Mouse (Mus musculus): ENCODE measurements at regions not wholly inside any gene's neighbourhood (a gene's known extent, or its start where the extent isn't known, plus 50 kb on each side); places are given as distances from the start of the nearest gene placed in this dataset.
"Not testable (repeated sequence)": the region's sequence is repeated elsewhere in the genome, so short reads cannot be mapped to it uniquely, and the experiment has no call there.

DNA sequence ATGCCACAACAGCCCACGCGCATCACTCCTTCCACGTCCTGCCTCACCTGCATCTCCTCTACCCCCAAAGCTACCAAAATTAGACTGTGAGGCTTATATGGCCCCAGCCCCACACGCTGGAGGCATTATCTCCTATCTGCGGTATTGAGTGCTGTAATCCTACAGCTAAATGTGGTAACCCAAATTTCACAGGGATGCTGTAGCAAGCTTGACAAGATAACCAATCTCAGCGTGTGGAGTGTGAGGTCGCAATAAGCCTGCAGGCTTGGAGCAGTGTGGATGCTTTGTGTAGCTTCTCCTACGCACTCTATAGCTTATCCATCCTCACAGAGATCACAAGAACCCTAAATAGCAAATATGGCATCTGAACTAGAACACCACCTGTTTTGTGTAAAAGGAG is 251.2 kb upstream of the Kcnh8 start:
- DNase-seq (ENCODE audit: low spot score) = no peak

GRCm38 (mm10) chr17:52350696-52351095 is 251.8 kb upstream of the Kcnh8 start:
- DNase-seq (ENCODE audit: low spot score) = no peak

GRCm38 (mm10) chr17:52349872-52350271 is 252.6 kb upstream of the Kcnh8 start:
- DNase-seq (ENCODE audit: low spot score) = no peak

- no peak for DNase-seq (ENCODE audit: low spot score)
These were observed 253.9 kb upstream of the Kcnh8 start for GRCm38 (mm10) chr17:52348481-52349083.

GRCm38 (mm10) chr17:52320586-52320985 is 281.9 kb upstream of the Kcnh8 start:
- DNase-seq (ENCODE audit: low spot score) = no peak

DNA sequence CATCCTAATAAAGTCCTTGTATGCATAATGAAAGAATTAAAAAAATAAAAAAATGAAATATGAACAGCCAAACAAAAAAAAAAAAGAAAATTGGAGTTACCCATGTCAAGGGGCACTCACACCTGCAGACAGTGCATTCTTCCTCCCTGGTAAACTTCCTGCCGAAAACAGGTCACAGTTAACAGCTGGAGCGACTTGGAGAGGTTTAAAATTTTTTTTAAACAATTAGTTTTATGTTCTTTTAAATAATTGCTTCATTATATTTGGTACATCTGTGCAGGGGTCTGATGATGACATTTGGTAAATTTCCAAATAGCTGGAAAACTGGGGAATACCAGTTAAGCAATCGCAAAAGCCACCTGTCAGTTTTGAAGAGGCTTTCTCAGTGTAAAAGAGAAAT is 285.5 kb upstream of the Kcnh8 start:
- DNase-seq (ENCODE audit: low spot score) = no peak

DNA sequence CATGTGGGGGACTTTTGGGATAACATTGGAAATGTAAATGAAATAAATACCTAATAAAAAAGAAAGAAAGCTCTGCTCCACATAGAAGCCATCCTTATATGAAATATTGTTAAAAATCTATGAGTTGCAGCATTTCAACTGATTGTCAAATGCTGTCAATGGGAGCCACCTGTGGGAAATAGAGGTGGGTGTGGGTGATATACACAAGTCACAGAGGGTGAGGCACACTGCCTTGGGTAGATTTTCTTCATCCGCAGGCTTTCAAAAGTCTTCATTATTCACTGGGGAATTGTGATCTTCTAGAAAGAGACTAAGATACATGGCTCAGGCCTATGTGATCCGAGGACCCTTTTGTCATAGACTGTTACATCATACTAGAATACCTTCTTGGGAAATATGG is 286.6 kb upstream of the Kcnh8 start:
- no peak for DNase-seq (ENCODE audit: low spot score)

DNA sequence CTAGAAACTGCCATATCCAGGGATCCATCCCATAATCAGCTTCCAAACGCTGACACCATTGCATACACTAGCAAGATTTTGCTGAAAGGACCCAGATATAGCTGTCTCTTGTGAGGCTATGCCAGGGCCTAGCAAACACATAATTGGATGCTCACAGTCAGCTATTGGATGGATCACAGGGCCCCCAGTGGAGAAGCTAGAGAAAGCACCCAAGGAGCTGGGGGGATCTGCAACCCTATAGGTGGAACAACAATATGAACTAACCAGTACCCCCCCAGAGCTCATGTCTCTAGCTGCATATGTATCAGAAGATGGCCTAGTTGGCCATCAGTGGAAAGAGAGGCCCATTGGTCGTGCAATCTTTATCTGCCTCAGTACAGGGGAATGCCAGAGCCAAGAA is 287.1 kb upstream of the Kcnh8 start:
- DNase-seq (ENCODE audit: low spot score) = not testable (repeated sequence)

DNA sequence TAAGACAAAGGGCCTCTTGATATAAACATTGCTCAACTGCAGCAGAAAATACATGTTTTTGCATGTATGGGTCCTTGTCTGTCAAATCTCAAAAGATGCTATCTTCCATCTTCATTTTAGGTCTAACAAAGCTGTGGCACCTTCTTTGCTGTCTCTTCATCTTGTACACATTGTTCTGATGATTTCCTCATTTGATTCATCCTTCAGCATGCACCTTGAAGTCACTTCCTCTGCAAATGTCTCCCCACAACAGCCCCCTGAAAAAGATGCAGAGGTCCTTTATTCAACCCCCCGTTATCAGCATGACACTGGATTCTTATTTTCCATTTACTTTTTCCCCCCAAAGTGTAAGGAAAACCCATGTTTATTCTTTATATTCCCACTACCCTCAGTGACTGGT is 290.5 kb upstream of the Kcnh8 start:
- no peak for DNase-seq (ENCODE audit: low spot score)

DNA sequence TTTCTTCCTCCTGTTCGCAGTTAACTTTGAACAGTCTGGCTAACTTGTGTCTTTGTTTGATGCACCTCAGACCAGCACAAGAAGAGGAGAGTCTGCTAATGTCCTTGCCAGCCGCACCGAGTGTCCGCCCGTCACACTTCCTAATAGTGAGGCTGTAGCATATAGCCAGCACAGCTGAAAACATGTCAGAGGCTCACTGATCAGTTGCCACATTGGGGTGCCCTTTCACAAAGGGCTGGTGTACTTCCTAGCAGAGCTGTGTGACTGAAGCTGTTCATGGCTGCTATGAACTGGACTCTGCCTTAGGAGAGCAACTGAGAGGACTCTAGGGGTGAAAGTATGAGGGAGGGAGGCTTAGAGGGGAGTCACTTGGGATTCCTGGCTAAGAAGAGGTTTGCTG is 293.7 kb upstream of the Kcnh8 start:
- DNase-seq (ENCODE audit: low spot score) = no peak

- DNase-seq (ENCODE audit: low spot score) = no peak
These were observed 298.4 kb upstream of the Kcnh8 start for GRCm38 (mm10) chr17:52304133-52304532.

- no peak for DNase-seq (ENCODE audit: low spot score)
These were observed 299.2 kb upstream of the Kcnh8 start for GRCm38 (mm10) chr17:52303320-52303719.

DNA sequence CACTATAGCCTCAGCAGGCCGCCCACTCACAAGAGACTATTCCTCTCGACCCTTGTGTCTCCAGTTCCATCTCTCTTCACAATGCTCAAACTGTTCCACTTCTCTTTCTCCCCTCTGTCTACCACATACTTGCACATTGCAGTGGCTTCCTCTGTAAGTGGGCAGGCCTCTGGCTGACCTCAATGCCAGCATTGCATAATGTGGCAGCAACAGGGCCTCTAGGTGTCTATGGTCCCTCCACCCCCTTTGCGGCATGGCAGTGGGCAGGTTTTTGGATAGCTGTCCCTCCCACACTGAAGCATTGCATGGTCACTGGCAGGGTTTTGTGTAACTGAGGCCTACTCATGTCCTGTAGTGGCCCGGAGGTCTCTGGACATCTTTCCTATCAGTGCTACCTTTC is 302.7 kb upstream of the Kcnh8 start:
- DNase-seq (ENCODE audit: low spot score) = no peak

- DNase-seq (ENCODE audit: low spot score) = no peak
These were observed 317.1 kb upstream of the Kcnh8 start for GRCm38 (mm10) chr17:52285392-52285791.

- no peak for DNase-seq (ENCODE audit: low spot score)
These were observed 320.2 kb upstream of the Kcnh8 start for GRCm38 (mm10) chr17:52282264-52282663.

GRCm38 (mm10) chr17:52278523-52278922 is 324.0 kb upstream of the Kcnh8 start:
- no peak for DNase-seq (ENCODE audit: low spot score)

GRCm38 (mm10) chr17:52268792-52269191 is 333.7 kb upstream of the Kcnh8 start:
- DNase-seq (ENCODE audit: low spot score) = no peak

DNA sequence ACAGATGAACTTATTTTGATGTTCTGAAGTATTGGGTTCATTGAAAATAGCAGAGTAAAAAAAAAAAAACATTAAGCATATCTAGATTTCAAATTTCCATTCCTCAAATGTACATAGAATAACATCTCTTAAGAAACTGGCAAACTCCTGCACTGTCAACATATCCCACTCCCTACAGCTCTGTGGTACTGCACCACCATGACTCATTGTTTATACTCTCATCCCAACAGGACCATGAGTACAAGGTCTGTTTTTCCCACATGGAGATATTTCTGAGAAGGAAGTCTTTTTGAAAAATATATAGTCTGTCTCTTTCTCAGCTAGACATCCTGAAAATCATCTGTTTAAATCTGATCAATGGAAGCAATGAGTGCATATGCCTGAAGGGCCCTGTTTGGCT is 351.2 kb upstream of the Kcnh8 start:
- no peak for DNase-seq (ENCODE audit: low spot score)

DNA sequence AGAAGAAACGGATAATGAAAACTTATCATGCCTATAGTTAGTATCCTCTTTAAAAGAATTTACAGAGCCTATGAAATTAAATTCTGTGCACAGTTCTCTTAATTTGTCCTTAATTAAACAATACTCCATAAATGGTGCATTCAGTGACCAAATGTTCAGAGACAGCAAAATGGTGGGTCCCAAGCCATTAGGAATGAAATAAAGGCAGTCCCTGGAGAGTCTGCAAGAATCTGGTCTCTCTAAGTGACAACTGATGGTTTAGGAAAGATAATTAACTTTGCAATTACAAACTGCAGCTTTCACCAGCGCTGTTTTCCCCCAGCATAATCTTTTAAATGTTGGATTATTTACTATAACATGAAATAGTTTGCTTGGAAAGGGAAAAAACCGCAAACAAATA is 376.9 kb upstream of the Kcnh8 start:
- DNase-seq (ENCODE audit: low spot score) = no peak

DNA sequence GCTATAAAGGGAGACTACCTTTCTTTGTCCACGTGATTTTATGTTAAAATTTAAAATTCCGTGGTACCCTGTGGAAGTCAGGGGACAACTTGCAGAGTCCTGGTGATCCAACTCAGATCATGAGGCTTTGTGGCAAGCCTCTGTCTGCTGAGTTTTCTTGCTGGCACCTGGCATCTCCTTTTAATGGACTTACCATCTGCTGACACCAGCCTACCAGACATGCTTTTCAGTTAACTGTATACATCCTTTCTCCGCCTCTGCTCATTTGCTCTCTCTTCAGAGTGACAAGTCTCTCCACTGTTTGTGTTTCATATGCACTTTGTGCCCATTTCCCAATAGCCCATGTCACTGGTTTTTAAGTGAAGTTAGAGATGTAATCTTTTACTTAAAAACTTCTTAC is 382.1 kb upstream of the Kcnh8 start:
- DNase-seq (ENCODE audit: low spot score) = no peak

GRCm38 (mm10) chr17:52217411-52217810 is 384.3 kb upstream of the Satb1 start:
- no peak for DNase-seq (ENCODE audit: low spot score)

DNA sequence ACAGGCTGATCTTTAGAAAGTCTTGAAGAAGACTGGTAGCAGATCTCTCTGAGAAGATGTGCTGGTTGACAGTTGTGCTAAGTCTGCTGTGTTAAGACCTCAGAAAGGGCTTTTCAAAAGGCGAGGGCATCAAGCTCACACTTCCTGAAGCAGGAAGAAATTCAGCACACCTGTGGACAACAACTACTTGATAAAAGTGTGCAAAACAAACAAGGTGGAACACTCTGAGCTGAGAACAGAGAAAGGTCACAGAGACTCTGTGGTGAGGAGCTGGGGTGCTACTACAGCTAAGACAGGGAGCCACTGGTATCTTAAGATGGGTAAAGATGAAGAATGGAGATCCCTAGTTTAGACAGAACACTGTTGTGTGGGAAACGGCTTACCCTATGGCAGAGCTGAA is 379.9 kb upstream of the Satb1 start:
- no peak for DNase-seq (ENCODE audit: low spot score)

- no peak for DNase-seq (ENCODE audit: low spot score)
These were observed 377.4 kb upstream of the Satb1 start for GRCm38 (mm10) chr17:52210483-52210882.

DNA sequence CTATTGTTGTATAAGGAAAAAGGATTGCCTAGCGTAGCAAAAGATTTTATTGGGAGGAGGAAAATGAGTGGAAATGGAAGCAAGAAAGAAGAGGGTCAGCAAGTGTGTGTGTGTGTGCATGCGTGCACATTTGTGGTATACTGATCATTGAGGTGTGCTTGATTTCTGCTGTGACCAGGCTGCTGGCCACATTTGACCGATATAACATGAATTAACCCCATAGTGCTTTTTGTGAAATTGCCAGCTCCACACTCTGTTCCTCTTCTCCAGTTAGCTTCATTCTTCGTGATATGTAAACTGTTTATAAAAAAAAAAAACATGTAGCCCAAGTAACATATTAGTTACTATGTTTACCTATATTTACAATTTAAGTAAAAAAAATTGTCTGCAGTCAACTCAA is 364.6 kb upstream of the Satb1 start:
- no peak for DNase-seq (ENCODE audit: low spot score)

DNA sequence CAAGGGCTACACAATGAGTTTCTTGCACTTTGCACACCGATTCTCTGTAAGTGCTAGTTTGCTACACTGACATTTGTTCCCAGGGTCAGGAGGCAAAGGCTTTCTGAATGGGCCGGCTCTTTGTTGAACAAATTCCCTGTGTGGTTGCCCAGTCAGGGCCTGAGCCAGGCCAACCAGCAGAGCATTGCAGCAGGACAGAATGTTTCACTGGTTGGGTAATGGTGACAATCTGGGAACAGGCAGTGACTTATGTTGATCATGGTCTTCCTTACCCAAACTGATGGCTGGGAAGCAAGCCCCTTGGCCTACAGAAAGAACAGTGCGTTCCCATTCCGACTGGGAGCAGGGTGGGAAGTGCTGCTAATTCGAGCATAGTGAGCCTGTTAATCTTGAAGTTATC is 363.7 kb upstream of the Satb1 start:
- no peak for DNase-seq (ENCODE audit: low spot score)
